Mouse (Mus musculus): ENCODE measurements around the gene Aip. TPM values are rescaled to one million over a fixed set of nuclear protein-coding genes. Genes with fewer than 3 reads are reported as not detected.

Aip gene
- polyA plus RNA-seq, 1 experiment from 2014 or later: 75.9 TPM

DNA sequence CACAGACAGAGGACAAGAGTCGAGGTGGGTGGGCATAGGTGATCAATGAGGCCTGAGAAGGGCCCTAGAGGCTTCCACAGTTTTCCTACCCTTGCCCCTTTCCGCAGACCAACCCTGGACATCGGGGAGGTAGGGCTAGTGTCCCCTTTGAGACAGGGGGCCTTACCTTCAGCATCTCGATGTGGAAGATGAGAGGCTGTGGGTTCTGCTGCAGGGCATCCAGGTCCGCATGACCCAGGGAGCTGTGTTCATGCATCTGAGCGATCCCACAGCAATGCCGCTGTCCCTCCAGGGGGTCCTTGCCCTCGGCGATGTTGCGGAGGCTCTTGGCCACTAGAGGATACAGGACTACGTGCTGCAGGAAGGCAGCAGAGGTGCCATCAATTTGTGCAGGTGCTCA, 9.8 kb downstream of the Aip start:
- no peak overlapping the region for H3K9ac ChIP-seq
- no peak overlapping the region for H3K27ac ChIP-seq
- peaks cover 73% of the 10 kb centered on the region for H3K36me3 ChIP-seq (ENCODE audit: poor library complexity, severe bottlenecking)
- H3K4me1 ChIP-seq: peaks cover 8% of the 10 kb centered on the region
- ATAC-seq: no peak
- WGBS: 84% methylated on average over 11 of the region's 11 CpGs
- H3K4me2 ChIP-seq: no peak overlapping the region
- H3K9me3 ChIP-seq (replicated peaks): no peaks in the 10 kb centered on the region
- H3K27me3 ChIP-seq: no peaks in the 10 kb centered on the region
- no peak overlapping the region for H3K4me3 ChIP-seq

DNA sequence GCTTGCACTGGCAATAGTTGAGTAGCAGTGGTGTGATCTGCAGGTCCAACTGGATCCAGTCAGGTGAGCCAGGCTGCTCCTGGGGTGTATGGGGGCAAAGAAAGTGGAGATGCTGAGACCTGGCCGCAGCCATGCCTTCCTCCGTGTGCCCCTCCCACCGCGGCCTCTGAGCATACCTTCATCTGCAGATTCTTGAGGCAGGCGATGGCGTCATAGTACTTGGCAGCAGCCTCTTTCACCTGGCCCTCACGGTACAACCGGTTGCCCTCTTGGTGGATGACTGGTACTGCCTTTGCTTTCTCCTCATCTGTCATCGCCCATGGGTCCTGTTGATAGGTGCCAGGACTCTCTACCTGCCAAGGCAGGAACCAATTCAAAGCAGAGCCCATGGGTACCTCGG, 10.5 kb downstream of the Aip start:
- H3K9ac ChIP-seq: no peak overlapping the region; the same call in 1 of the 2 replicates
- no peak overlapping the region for H3K4me3 ChIP-seq
- no peak for ATAC-seq
- H3K9me3 ChIP-seq (replicated peaks): no peaks in the 10 kb centered on the region
- H3K27ac ChIP-seq: no peak overlapping the region
- peaks cover 2% of the 10 kb centered on the region; the same call in 1 of the 2 replicates for H3K4me1 ChIP-seq
- H3K27me3 ChIP-seq: no peaks in the 10 kb centered on the region
- no peak overlapping the region for H3K4me2 ChIP-seq
- peaks cover 78% of the 10 kb centered on the region for H3K36me3 ChIP-seq (ENCODE audit: poor library complexity, severe bottlenecking)
- 96% methylated on average over 10 of the region's 10 CpGs for WGBS

DNA sequence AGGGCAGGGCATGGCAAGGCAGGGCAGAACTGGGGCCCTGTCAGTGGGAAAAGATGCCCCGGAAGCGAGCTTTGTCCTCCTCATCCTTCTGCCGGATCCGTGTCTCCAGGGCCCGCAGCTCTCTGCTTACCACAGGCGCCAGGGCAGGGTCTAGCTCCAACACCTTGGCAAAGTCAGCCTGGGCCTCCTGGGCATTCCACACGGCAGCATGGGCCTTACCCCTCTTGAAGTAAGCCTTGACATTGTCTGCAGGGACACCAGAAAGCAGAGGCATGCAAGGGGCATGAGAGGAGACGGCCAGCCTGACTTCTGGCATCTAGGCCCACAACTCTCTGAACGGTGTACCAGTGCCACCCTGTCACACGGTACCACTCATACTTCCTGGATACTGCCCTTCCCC, 11.1 kb downstream of the Aip start:
- 94% methylated on average over 10 of the region's 10 CpGs for WGBS
- Histone ChIP-seq H3K27me3 (no peaks in the 10 kb centered on the region), H3K9me3 (replicated peaks) (no peaks in the 10 kb centered on the region), H3K4me3 (no peak overlapping the region), H3K9ac (no peak overlapping the region), H3K36me3 (ENCODE audit: poor library complexity, severe bottlenecking) (peaks cover 80% of the 10 kb centered on the region), H3K4me1 (no peaks in the 10 kb centered on the region; the same call in 1 of the 2 replicates), H3K27ac (no peak overlapping the region), H3K4me2 (no peak overlapping the region)
- no peak for ATAC-seq

DNA sequence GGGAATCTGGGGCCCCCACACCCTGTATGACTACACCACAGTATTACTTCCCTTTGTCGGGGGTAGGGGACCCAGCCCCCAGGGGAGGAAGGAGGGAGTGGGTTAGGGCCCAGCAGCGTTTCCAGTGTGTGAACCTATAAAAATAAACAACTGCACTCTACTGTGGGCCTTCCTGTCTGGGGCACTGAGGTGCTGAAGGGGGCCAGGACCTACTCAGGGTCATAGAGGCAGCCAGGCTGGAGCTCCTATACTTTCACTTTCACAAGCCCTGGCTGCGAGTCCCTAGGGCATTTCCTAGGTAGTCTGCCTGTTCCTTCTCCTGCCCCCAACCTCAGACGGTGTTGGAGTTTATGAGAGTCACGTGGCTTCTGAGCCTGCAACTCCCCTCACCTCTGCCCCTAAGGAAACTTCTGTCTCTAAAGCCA, 11.8 kb downstream of the Aip start:
- no peak overlapping the region for H3K9ac ChIP-seq
- WGBS: 76% methylated on average over 5 of the region's 5 CpGs
- no peaks in the 10 kb centered on the region; the same call in 1 of the 2 replicates for H3K4me1 ChIP-seq
- H3K36me3 ChIP-seq (ENCODE audit: poor library complexity, severe bottlenecking): peaks cover 87% of the 10 kb centered on the region
- H3K9me3 ChIP-seq (replicated peaks): no peaks in the 10 kb centered on the region
- H3K27ac ChIP-seq: no peak overlapping the region
- ATAC-seq: no peak
- H3K27me3 ChIP-seq: no peaks in the 10 kb centered on the region
- no peak overlapping the region for H3K4me3 ChIP-seq
- no peak overlapping the region for H3K4me2 ChIP-seq

DNA sequence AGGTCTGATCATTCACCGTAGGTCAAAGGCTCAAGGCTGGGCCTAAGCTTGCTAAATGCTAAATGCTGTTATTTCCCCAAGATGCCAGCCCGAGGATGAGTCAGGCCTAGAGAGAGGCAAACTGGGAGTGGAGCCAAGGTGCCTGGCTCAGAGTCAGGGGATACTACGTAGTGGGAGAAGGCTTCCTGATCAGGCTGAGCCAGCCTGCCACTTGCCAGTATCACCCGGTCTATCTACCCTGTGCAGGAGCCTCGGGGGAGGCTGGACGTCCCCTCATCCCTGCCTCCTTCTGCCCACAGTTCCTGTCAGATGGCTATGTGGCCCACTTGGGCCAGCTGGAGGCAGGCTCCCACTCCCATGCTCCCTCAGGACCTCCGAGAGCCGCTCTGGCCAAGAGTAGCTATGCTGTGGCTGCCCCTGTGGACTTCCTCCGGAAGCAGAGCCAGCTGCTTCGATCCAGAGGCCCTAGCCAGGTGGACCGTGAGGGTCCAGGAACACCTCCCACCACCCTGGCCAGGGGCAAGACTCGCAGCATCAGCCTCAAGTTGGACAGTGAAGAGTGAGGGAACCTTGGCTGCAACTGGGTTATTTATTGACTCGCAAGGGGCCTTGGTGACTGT, 12.4 kb downstream of the Aip start:
- H3K9ac ChIP-seq: no peak overlapping the region
- no peak overlapping the region for H3K4me2 ChIP-seq
- peaks cover 87% of the 10 kb centered on the region for H3K36me3 ChIP-seq (ENCODE audit: poor library complexity, severe bottlenecking)
- 83% methylated on average over 13 of the region's 13 CpGs for WGBS
- no peak overlapping the region for H3K4me3 ChIP-seq
- no peaks in the 10 kb centered on the region for H3K27me3 ChIP-seq
- no peak overlapping the region for H3K27ac ChIP-seq
- no peaks in the 10 kb centered on the region; the same call in 1 of the 2 replicates for H3K4me1 ChIP-seq
- H3K9me3 ChIP-seq (replicated peaks): no peaks in the 10 kb centered on the region
- no peak for ATAC-seq

DNA sequence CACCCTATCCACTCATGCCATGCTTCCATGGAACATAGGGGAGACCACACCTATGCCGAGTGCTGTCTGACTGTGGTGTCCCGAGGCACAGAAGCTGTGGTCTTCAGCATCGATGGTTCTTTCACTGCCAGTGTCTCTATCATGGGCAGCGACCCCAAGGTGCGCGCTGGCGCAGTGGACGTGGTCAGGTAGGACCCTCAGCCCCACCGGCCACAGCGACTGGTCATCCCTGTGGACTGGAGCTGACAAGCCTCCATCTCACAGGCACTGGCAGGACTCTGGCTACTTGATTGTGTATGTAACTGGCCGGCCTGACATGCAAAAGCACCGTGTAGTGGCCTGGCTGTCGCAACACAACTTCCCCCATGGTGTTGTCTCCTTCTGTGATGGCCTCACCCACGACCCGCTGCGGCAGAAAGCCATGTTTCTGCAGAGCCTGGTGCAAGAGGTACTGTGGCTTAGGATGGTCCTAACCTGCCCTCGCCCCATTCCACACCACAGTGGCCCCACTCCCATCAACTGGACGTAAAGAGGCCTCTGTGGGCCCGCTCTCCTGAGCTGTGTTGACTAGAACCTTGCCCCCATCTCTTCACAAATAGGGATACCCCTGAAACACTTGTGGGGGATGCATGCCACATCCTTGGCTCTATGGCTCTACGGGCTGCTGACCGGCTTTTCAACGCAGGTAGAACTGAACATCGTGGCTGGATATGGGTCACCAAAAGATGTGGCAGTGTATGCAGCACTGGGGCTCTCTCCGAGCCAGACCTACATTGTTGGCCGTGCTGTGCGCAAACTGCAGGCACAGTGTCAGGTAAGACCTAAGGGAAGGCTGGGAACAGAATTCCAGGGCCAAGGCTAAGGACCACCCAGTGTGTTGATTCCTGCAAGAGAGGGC, 13.3 kb downstream of the Aip start:
- Histone ChIP-seq H3K9me3 (replicated peaks) (no peaks in the 10 kb centered on the region), H3K9ac (no peak overlapping the region), H3K27ac (no peak overlapping the region), H3K4me1 (no peaks in the 10 kb centered on the region; the same call in 1 of the 2 replicates), H3K4me3 (no peak overlapping the region), H3K36me3 (ENCODE audit: poor library complexity, severe bottlenecking) (peaks cover 78% of the 10 kb centered on the region), H3K4me2 (no peak overlapping the region), H3K27me3 (no peaks in the 10 kb centered on the region)
- 97% methylated on average over 26 of the region's 26 CpGs for WGBS
- no peak for ATAC-seq

DNA sequence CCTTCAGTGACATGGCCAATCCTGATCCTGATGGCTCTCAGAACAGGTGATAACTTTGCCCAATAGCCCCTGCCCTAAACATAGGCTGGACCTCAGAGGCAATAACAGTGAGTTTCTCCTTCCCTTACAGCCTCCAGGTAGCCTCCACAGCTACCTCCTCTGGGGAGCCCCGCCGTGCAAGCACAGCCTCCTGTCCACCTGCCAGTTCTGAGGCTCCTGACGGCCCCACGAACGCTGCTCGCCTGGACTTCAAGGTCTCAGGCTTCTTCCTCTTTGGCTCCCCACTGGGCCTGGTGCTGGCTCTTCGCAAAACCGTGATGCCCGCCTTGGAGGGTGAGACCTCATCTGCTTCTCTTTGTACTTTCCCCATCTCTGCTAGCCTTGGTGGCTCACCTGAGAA, 17.1 kb downstream of the Aip start:
- WGBS: 93% methylated on average over 9 of the region's 9 CpGs
- Histone ChIP-seq H3K9ac (no peak overlapping the region), H3K36me3 (ENCODE audit: poor library complexity, severe bottlenecking) (peaks cover 55% of the 10 kb centered on the region)

DNA sequence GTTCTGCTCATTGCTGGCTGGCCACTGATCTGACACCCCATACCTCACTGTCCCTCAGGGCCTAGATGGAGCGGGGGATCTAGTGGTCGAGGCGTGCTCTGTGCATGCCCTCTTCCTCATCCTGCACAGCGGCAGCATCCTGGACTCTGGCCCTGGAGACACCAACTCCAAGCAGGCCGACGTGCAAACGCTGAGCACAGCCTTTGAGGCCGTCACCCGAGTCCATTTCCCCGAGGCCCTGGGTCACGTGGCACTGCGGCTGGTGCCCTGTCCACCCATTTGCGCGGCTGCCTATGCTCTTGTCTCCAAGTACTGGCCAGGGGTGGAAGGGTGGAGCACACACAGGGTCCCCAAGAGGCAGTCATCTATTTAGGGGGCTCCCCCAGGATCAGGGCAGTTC, 19.0 kb downstream of the Aip start:
- ATAC-seq: no peak
- peaks cover 5% of the 10 kb centered on the region for H3K4me1 ChIP-seq
- no peak overlapping the region for H3K27ac ChIP-seq
- 92% methylated on average over 14 of the region's 14 CpGs for WGBS
- no peak overlapping the region for H3K4me3 ChIP-seq
- H3K27me3 ChIP-seq: peaks cover 10% of the 10 kb centered on the region
- no peak overlapping the region for H3K4me2 ChIP-seq
- no peaks in the 10 kb centered on the region for H3K9me3 ChIP-seq (replicated peaks)
- peaks cover 36% of the 10 kb centered on the region for H3K36me3 ChIP-seq (ENCODE audit: poor library complexity, severe bottlenecking)
- no peak overlapping the region for H3K9ac ChIP-seq

More for the DNA sequence above, 17.1 kb downstream of the Aip start:
- no peak overlapping the region for H3K27ac ChIP-seq
- no peak overlapping the region for H3K4me3 ChIP-seq
- H3K27me3 ChIP-seq: no peaks in the 10 kb centered on the region
- no peak overlapping the region for H3K4me2 ChIP-seq
- no peaks in the 10 kb centered on the region; the same call in 1 of the 2 replicates for H3K4me1 ChIP-seq
- ATAC-seq: no peak
- H3K9me3 ChIP-seq (replicated peaks): no peaks in the 10 kb centered on the region

DNA sequence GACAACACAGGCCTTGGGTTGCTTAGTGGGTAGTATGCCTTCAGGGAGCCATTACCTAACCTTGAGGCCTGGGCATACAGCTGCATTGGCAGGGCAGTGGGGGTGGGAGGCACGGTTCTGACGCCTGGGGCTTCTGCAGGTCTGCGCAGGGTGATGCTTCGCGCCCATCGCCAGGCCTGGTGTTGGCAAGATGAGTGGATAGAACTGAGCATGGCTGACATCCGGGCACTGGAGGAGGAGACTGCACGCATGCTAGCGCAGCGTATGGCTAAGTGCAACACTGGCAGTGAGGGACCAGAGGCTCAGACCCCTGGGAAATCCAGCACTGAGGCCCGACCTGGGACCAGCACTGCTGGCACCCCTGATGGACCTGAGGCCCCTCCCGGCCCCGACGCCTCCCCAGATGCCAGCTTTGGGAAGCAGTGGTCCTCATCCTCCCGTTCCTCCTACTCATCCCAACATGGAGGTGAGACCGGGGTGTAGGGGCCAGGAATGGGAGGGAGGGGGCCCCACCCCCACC, 20.9 kb downstream of the Aip start:
- Histone ChIP-seq H3K27ac (no peak overlapping the region), H3K36me3 (ENCODE audit: poor library complexity, severe bottlenecking) (peaks cover 22% of the 10 kb centered on the region; the same call in 1 of the 2 replicates), H3K4me3 (no peak overlapping the region), H3K9ac (no peak overlapping the region), H3K9me3 (replicated peaks) (no peaks in the 10 kb centered on the region), H3K27me3 (peaks cover 28% of the 10 kb centered on the region), H3K4me2 (no peak overlapping the region), H3K4me1 (peaks cover 24% of the 10 kb centered on the region)
- ATAC-seq: no peak
- 92% methylated on average over 16 of the region's 16 CpGs for WGBS

DNA sequence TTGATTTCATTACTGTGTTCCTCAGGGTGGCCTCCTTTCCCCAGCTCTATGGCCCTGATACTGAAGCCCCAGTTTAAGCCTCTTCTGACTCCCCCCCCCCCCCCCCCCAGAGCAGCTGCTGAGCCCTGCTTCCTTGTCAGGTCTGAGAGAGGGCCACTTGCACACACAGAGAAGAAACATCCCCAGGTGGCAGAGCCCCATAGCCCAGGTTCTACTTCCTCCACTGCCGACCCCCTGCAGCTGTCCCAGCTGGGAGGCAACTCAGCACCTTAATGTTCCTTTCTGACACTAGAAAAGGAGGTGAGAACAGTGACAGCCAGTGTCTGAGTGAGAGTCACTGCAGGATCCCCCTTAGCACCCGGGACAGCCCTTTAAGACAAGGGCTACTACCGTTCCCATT, 21.9 kb downstream of the Aip start:
- Histone ChIP-seq H3K9me3 (replicated peaks) (no peaks in the 10 kb centered on the region), H3K27me3 (peaks cover 32% of the 10 kb centered on the region), H3K9ac (no peak overlapping the region), H3K4me2 (no peak overlapping the region), H3K36me3 (ENCODE audit: poor library complexity, severe bottlenecking) (peaks cover 13% of the 10 kb centered on the region; the same call in 1 of the 2 replicates), H3K27ac (no peak overlapping the region), H3K4me1 (peaks cover 33% of the 10 kb centered on the region), H3K4me3 (no peak overlapping the region)
- ATAC-seq: no peak
- 92% methylated on average over 3 of the region's 3 CpGs for WGBS

DNA sequence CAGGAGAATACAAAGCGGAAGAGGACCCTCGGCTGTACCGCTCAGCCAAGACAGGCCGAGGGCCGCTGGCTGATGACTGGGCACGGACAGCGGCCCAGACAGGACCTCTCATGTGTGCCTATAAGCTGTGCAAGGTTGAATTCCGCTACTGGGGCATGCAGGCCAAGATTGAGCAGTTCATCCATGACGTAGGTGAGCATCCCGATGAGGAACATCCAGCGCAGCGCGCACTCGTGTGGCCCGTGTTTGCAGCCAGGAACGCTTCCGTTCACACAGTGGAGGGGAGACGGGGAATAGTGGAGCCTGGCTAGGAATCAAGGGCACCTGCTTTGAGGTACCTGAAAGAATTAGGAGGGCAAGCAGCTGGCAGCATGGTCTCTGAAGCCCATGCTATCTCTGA, 22.4 kb downstream of the Aip start:
- peaks cover 32% of the 10 kb centered on the region for H3K27me3 ChIP-seq
- no peak for ATAC-seq
- H3K36me3 ChIP-seq (ENCODE audit: poor library complexity, severe bottlenecking): peaks cover 13% of the 10 kb centered on the region; the same call in 1 of the 2 replicates
- H3K9me3 ChIP-seq (replicated peaks): no peaks in the 10 kb centered on the region
- 94% methylated on average over 18 of the region's 18 CpGs for WGBS
- peaks cover 38% of the 10 kb centered on the region for H3K4me1 ChIP-seq
- no peak overlapping the region for H3K4me3 ChIP-seq
- H3K4me2 ChIP-seq: no peak overlapping the region
- H3K9ac ChIP-seq: no peak overlapping the region
- H3K27ac ChIP-seq: no peak overlapping the region

DNA sequence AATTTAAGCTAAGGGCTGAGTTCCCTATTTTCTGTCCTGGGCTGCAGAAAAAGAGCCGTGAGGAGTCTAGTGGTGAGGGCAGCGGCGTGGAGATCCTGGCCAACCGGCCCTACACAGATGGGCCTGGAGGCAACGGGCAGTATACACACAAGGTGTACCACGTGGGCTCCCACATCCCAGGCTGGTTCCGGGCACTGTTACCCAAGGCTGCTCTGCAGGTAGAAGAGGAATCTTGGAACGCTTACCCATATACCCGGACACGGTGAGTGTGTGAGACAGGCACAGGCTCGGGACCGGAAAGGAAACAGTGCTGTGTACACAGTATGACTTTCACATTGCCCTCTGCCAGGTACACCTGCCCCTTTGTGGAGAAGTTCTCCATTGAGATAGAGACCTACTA, 23.0 kb downstream of the Aip start:
- no peaks in the 10 kb centered on the region for H3K9me3 ChIP-seq (replicated peaks)
- H3K4me3 ChIP-seq: no peak overlapping the region
- no peak overlapping the region for H3K27ac ChIP-seq
- ATAC-seq: no peak
- H3K36me3 ChIP-seq (ENCODE audit: poor library complexity, severe bottlenecking): peaks cover 13% of the 10 kb centered on the region; the same call in 1 of the 2 replicates
- no peak overlapping the region; the same call in 1 of the 2 replicates for H3K9ac ChIP-seq
- peaks cover 32% of the 10 kb centered on the region for H3K27me3 ChIP-seq
- H3K4me2 ChIP-seq: no peak overlapping the region
- 96% methylated on average over 12 of the region's 12 CpGs for WGBS
- peaks cover 45% of the 10 kb centered on the region for H3K4me1 ChIP-seq

All from forebrain, embryonic 13.5 days (tissue).